Mouse (Mus musculus) kidney, adult 9 months (tissue): ENCODE data around the gene Foxp1.

Source experiments
- DNase-seq: peaks from one replicate; pipeline ENCODE4 v3.0.0; 2022

The Foxp1 gene

GRCm38 (mm10) chr6:99353441-99353840, 169.1 kb downstream of the Foxp1 start:
- DNase-seq: no peak

- DNase-seq: no peak
These were observed 172.0 kb downstream of the Foxp1 start for GRCm38 (mm10) chr6:99350566-99350965.

GRCm38 (mm10) chr6:99350156-99350555, 172.4 kb downstream of the Foxp1 start:
- DNase-seq: no peak

GRCm38 (mm10) chr6:99347836-99348235, 174.7 kb downstream of the Foxp1 start:
- no peak for DNase-seq

- no peak for DNase-seq
These were observed 177.6 kb downstream of the Foxp1 start for GRCm38 (mm10) chr6:99344966-99345365.

GRCm38 (mm10) chr6:99344357-99344756, 178.2 kb downstream of the Foxp1 start:
- DNase-seq: no peak

GRCm38 (mm10) chr6:99343815-99344214, 178.7 kb downstream of the Foxp1 start:
- no peak for DNase-seq

- no peak for DNase-seq
These were observed 180.1 kb downstream of the Foxp1 start for GRCm38 (mm10) chr6:99342416-99342815.

- no peak for DNase-seq
These were observed 181.6 kb downstream of the Foxp1 start for GRCm38 (mm10) chr6:99340902-99341301.

GRCm38 (mm10) chr6:99339986-99340721, 182.4 kb downstream of the Foxp1 start:
- no peak for DNase-seq

GRCm38 (mm10) chr6:99339343-99339620, 183.2 kb downstream of the Foxp1 start:
- DNase-seq: no peak

- DNase-seq: no peak
These were observed 183.8 kb downstream of the Foxp1 start for GRCm38 (mm10) chr6:99338593-99339342.

- DNase-seq: no peak
These were observed 184.3 kb downstream of the Foxp1 start for GRCm38 (mm10) chr6:99338174-99338573.

GRCm38 (mm10) chr6:99337575-99337974, 184.9 kb downstream of the Foxp1 start:
- no peak for DNase-seq

GRCm38 (mm10) chr6:99336191-99336590, 186.3 kb downstream of the Foxp1 start:
- DNase-seq: no peak

- DNase-seq: peak; percentile 17
These were observed 187.2 kb downstream of the Foxp1 start for GRCm38 (mm10) chr6:99335174-99335830.

- DNase-seq: no peak
These were observed 188.3 kb downstream of the Foxp1 start for GRCm38 (mm10) chr6:99334255-99334654.

GRCm38 (mm10) chr6:99333127-99333526, 189.4 kb downstream of the Foxp1 start:
- DNase-seq: no peak

- no peak for DNase-seq
These were observed 192.4 kb downstream of the Foxp1 start for GRCm38 (mm10) chr6:99330169-99330568.

GRCm38 (mm10) chr6:99328634-99329033, 193.9 kb downstream of the Foxp1 start:
- DNase-seq: no peak

- DNase-seq: no peak
These were observed 194.4 kb downstream of the Foxp1 start for GRCm38 (mm10) chr6:99328146-99328545.

- no peak for DNase-seq
These were observed 194.8 kb downstream of the Foxp1 start for GRCm38 (mm10) chr6:99327721-99328120.

- peak; percentile 76 for DNase-seq
These were observed 196.6 kb downstream of the Foxp1 start for GRCm38 (mm10) chr6:99325881-99326280.

GRCm38 (mm10) chr6:99325461-99325860, 197.1 kb downstream of the Foxp1 start:
- DNase-seq: peak; percentile 62
